Mouse (Mus musculus): ENCODE results near the gene Tmem240. TPM values are rescaled to one million over a fixed set of nuclear protein-coding genes. Genes with fewer than 3 reads are reported as not detected.
"Not testable (repeated sequence)": the region's sequence is repeated elsewhere in the genome, so short reads cannot be mapped to it uniquely, and the experiment has no call there.

Gene Tmem240
- polyA plus RNA-seq, 1 experiment: 123 TPM

DNA sequence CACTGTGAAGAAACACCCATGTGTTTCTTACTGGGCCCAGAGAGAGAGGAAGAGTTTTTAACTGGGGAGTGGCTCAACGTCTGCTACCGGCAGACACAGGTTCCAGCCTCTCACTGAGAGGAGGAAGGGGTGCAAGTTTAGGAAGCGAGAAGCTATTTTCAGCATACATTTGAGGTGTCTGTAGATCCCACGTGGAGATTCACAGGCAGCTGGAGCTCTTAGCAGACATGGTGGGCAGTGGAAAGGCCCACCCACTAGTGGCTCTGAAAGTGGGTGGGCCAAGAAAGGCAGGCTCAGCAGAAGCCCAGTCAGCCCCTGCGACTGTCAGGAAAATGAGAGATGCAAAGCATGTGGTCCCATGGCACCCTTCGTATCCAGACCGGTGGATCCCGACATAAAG, 3.7 kb downstream of the Tmem240 start:
- 13% methylated on average over 8 of the region's 8 CpGs for WGBS
- TF ChIP-seq POLR2A (IDR thresholded peaks at IDR 0.05; ENCODE audit: borderline replicate concordance, insufficient read depth, low read length) (no peak), CTCF (IDR thresholded peaks at IDR 0.05; ENCODE audit: borderline replicate concordance, insufficient read depth, low read depth, low read length) (no peak)
- H3K27me3 ChIP-seq (ENCODE audit: control insufficient read depth, insufficient read depth, low read length): no peaks in the 10 kb centered on the region
- H3K27ac ChIP-seq (ENCODE audit: insufficient read depth, low read length): peak overlapping the region; percentile 32
- no peak for DNase-seq
- H3K4me1 ChIP-seq (ENCODE audit: control insufficient read depth, insufficient read depth, low read length): peaks cover 55% of the 10 kb centered on the region
- no peak overlapping the region for H3K4me3 ChIP-seq (replicated peaks; ENCODE audit: insufficient read depth, low read depth, low read length)

- WGBS: 43% methylated on average over 6 of the region's 6 CpGs
- Histone ChIP-seq H3K27ac (ENCODE audit: insufficient read depth, low read length) (peak overlapping the region; percentile 47), H3K27me3 (ENCODE audit: control insufficient read depth, insufficient read depth, low read length) (no peaks in the 10 kb centered on the region), H3K4me1 (ENCODE audit: control insufficient read depth, insufficient read depth, low read length) (peaks cover 60% of the 10 kb centered on the region), H3K4me3 (replicated peaks; ENCODE audit: insufficient read depth, low read depth, low read length) (peak overlapping the region; percentile 6)
- peak in 1 of 2 experiments; percentile 53 for DNase-seq
- TF ChIP-seq POLR2A (IDR thresholded peaks at IDR 0.05; ENCODE audit: borderline replicate concordance, insufficient read depth, low read length) (no peak), CTCF (IDR thresholded peaks at IDR 0.05; ENCODE audit: borderline replicate concordance, insufficient read depth, low read depth, low read length) (no peak)
Observed at GRCm38 (mm10) chr4:155739152-155739551, 4.6 kb downstream of the Tmem240 start.

DNA sequence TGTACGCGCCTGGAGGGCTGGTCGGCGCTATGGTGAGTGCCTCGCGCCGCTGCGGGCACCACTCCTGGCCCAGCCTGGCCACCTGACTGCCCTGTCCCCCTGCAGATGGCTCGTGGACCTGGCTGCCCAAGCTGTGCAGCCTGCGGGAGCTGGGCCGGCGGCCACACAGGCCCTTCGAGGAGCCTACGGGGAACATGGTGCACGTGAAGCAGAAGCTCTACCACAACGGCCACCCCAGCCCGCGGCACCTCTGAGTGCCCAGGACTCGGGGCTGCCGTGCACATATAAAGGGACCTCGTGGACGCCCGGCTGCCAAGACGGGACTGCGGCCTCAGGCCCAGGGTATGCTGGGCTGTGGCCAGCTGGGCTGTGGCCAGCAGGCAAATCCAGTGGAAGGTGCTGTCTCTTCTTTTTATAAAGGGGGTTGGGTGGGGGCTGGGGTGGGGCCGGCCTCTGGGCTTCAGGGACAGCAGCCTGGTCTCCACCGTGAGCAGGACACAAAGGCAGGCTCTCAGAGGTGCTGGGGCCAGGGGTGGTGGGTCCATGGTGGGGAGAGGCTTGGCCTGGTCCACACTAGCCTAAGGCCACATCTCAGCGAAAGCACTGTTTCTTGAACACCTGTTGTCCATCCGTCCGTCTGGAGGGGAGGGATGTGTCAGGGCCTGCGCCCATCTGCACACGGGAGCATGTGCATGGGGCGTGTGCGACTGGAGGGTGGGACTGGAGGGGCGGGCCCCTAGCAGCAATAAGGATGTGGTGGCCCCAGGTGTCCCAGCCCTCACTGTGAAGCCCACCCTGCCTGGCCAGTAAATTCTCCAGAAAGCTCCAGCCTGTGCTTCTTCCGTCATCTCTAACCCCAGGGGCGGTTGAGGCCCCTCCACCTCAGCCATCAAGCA, 5.4 kb downstream of the Tmem240 start:
- H3K4me3 ChIP-seq (replicated peaks; ENCODE audit: insufficient read depth, low read depth, low read length): peak overlapping the region; percentile 6
- H3K27ac ChIP-seq (ENCODE audit: insufficient read depth, low read length): peak overlapping the region; percentile 48
- 13% methylated on average over 37 of the region's 37 CpGs for WGBS
- peaks cover 68% of the 10 kb centered on the region for H3K4me1 ChIP-seq (ENCODE audit: control insufficient read depth, insufficient read depth, low read length)
- no peaks in the 10 kb centered on the region for H3K27me3 ChIP-seq (ENCODE audit: control insufficient read depth, insufficient read depth, low read length)
- DNase-seq: peak; percentile 83 to 86
- TF ChIP-seq CTCF (IDR thresholded peaks at IDR 0.05; ENCODE audit: borderline replicate concordance, insufficient read depth, low read depth, low read length) (no peak), POLR2A (IDR thresholded peaks at IDR 0.05; ENCODE audit: borderline replicate concordance, insufficient read depth, low read length) (0 out of 2 replicates have a peak, but pooled peaks have one; percentile 7)

DNA sequence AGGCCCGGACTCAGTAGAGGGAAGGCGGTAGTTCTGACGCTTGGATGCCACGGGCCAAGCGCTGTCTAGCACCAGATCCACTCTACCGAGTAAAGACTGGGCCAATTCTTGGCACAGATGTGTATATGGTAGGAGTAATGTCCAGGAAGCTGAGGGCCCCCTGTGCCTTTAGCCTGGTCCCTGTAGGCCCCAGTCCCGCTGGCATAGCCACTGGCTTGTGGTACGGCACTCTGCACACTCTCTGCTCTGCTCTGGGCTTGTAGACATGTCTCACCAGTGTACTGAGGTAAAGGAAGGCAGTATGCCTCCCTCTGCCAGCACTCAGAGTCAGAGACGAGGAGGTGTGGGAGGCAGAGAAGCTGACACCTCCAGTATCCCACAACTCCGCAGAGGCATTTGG, 6.1 kb downstream of the Tmem240 start:
- Histone ChIP-seq H3K27ac (ENCODE audit: insufficient read depth, low read length) (peak overlapping the region; percentile 48), H3K4me1 (ENCODE audit: control insufficient read depth, insufficient read depth, low read length) (peaks cover 75% of the 10 kb centered on the region)
- not testable (repeated sequence) for H3K27me3 ChIP-seq (ENCODE audit: control insufficient read depth, insufficient read depth, low read length); H3K4me3 ChIP-seq (replicated peaks; ENCODE audit: insufficient read depth, low read depth, low read length)
- WGBS: 35% methylated on average over 10 of the region's 10 CpGs
- peak in 1 of 2 experiments; percentile 46 for DNase-seq

DNA sequence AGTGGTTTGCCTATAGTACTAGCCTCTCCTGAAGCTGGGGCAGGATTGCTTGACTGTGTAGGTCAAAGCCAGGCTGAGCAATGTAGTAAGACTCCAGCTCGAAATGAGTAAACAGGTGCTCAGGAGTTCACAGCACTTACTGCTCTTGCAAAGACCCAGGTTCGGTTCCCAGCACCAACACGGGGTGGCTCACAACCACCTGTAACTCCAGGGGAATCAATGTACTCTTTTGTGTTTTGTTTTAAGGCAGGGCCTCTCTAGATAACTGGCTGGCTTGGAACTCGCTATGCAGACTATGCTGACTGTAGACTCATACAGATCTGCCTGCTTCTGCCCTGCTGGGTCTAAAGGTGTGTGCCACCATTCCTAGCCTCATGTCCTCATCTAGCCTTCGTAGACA, 8.1 kb downstream of the Tmem240 start:
- TF ChIP-seq POLR2A (IDR thresholded peaks at IDR 0.05; ENCODE audit: borderline replicate concordance, insufficient read depth, low read length) (no peak), CTCF (IDR thresholded peaks at IDR 0.05; ENCODE audit: borderline replicate concordance, insufficient read depth, low read depth, low read length) (no peak)
- Histone ChIP-seq H3K27me3 (ENCODE audit: control insufficient read depth, insufficient read depth, low read length) (no peaks in the 10 kb centered on the region), H3K4me1 (ENCODE audit: control insufficient read depth, insufficient read depth, low read length) (peaks cover 87% of the 10 kb centered on the region), H3K27ac (ENCODE audit: insufficient read depth, low read length) (peak overlapping the region; percentile 48; the same call in 1 of the 2 replicates), H3K4me3 (replicated peaks; ENCODE audit: insufficient read depth, low read depth, low read length) (no peak overlapping the region)
- no peak for DNase-seq
- 77% methylated on average over 5 of the region's 5 CpGs for WGBS

DNA sequence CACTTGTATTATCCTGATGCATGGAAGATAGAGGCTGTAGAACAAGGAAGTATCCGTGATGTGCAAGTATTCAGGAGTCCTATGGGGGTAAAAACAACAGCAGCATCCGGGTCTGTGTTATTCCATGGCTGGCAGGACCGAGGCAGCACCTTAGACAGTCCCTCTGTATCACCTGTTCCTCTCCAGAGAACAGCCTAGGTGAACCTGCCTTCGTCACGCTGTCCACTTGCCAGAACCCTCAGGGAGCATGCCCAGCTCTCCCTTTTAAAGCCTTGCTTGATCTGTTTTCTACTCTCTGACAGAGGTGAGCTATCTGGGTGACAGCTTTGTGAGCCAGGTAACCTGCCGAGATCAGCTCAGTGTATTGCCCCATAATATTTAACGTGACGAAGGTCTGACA, 9.9 kb downstream of the Tmem240 start:
- Histone ChIP-seq H3K27ac (ENCODE audit: insufficient read depth, low read length) (peak overlapping the region; percentile 100), H3K4me1 (ENCODE audit: control insufficient read depth, insufficient read depth, low read length) (peaks cover 76% of the 10 kb centered on the region), H3K4me3 (replicated peaks; ENCODE audit: insufficient read depth, low read depth, low read length) (peak overlapping the region; percentile 7), H3K27me3 (ENCODE audit: control insufficient read depth, insufficient read depth, low read length) (no peaks in the 10 kb centered on the region)
- peak; percentile 69 to 70 for DNase-seq
- WGBS: 14% methylated on average over 8 of the region's 8 CpGs
- TF ChIP-seq CTCF (IDR thresholded peaks at IDR 0.05; ENCODE audit: borderline replicate concordance, insufficient read depth, low read depth, low read length) (no peak), POLR2A (IDR thresholded peaks at IDR 0.05; ENCODE audit: borderline replicate concordance, insufficient read depth, low read length) (peak; percentile 15; the same call in 1 of the 2 replicates)

GRCm38 (mm10) chr4:155745136-155745535, 10.5 kb downstream of the Tmem240 start:
- TF ChIP-seq CTCF (IDR thresholded peaks at IDR 0.05; ENCODE audit: borderline replicate concordance, insufficient read depth, low read depth, low read length): no peak
- no peak for TF ChIP-seq POLR2A (IDR thresholded peaks at IDR 0.05; ENCODE audit: borderline replicate concordance, insufficient read depth, low read length)
- H3K4me1 ChIP-seq (ENCODE audit: control insufficient read depth, insufficient read depth, low read length): peaks cover 73% of the 10 kb centered on the region
- H3K4me3 ChIP-seq (replicated peaks; ENCODE audit: insufficient read depth, low read depth, low read length): no peak overlapping the region
- no peaks in the 10 kb centered on the region for H3K27me3 ChIP-seq (ENCODE audit: control insufficient read depth, insufficient read depth, low read length)
- no peak for DNase-seq
- WGBS: 63% methylated on average over 5 of the region's 5 CpGs
- peak overlapping the region; percentile 100 for H3K27ac ChIP-seq (ENCODE audit: insufficient read depth, low read length)

DNA sequence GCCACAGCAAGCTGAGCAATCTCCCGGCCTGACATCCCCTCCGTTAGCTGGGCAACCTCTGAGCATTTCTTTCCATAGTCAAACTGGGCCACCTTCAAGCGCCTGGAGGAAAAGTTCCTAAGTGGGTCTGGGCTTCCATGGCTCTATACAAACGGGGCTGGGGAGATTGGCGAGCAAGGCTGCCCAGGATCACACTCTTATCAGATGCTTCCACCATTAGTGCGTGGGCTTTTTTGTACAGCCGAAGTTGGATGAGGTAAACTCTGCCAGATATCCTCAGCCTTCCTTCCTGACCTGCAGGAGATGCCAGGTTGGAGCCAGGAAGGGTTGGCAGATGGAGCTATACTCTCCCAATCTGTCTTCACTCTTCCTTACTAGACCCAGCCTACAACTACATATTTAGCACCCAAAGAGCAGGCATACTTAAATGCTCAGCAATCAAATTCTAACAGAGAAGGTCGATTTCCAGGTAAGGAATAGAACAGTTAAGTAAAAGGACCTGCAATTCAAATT, 11.5 kb downstream of the Tmem240 start:
- WGBS: 14% methylated on average over 8 of the region's 8 CpGs
- TF ChIP-seq CTCF (IDR thresholded peaks at IDR 0.05; ENCODE audit: borderline replicate concordance, insufficient read depth, low read depth, low read length): no peak
- TF ChIP-seq POLR2A (IDR thresholded peaks at IDR 0.05; ENCODE audit: borderline replicate concordance, insufficient read depth, low read length): peak; percentile 32; the same call in 1 of the 2 replicates
- DNase-seq: peak; percentile 76 to 91
- H3K27me3 ChIP-seq (ENCODE audit: control insufficient read depth, insufficient read depth, low read length): no peaks in the 10 kb centered on the region
- peak overlapping the region; percentile 100 for H3K27ac ChIP-seq (ENCODE audit: insufficient read depth, low read length)
- H3K4me3 ChIP-seq (replicated peaks; ENCODE audit: insufficient read depth, low read depth, low read length): peak overlapping the region; percentile 10
- peaks cover 64% of the 10 kb centered on the region for H3K4me1 ChIP-seq (ENCODE audit: control insufficient read depth, insufficient read depth, low read length)
